Mouse (Mus musculus) cerebellum, adult 11 months (tissue): ENCODE measurements around the gene Mcm5.

Experiments
- DNase-seq: peaks from one replicate; pipeline ENCODE4 v3.0.0; 2022

Mcm5 gene

DNA sequence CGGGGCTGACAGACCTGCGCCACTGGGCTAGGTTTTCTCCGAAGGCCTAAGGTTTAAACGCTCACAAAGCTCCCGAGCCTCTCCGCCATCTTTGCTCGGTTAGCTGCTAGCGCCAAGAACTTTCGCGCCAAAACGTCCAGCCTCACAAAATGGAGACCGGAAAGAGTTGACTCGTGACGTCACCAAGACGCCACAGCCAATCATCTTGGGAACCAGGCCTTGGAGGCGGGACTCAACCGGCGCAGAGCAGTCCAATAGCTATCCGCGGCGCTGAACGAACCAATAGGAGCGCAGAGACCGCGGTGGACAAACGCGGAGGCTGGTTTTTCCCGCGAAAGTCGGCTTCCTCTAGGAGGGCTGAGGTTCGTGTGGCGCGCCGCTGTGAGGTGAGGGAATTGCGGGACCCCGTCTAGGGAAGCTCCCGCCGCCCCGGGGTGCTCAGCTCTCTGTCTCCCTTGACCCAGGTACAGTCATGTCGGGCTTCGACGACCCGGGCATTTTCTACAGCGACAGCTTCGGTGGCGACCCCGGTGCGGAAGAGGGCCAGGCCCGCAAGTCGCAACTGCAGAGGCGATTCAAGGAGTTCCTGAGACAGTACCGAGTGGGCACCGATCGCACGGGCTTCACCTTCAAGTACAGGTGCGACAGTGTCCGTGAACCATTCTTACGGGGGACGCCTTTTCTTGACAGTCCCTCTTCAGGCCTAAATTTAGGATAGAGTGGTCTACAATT is at the start of gene Mcm5:
Gene Mcm5, plus strand, starts transcription at position 334 of the 732 bp plus-strand sequence.
- peak; percentile 99 for DNase-seq

DNA sequence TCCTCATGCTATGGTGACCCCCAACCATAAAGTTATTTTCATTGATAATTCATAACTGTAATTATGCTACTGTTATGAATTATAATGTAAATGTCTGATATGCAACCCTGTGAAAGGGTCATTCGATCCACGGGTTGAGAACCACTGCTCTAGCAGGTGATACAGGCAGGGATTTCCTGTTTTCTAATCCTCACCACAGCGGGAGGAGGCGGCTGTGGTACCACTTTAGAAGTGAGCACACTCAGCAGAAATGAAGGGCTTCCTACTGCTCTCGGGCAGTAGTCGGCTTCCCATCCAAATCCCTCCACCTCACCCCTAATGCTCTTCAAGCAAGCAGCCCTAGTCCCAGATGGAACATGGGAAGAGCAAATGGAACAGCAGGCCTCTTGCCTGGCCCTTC is 49.3 kb upstream of the Mcm5 start:
- no peak for DNase-seq

DNA sequence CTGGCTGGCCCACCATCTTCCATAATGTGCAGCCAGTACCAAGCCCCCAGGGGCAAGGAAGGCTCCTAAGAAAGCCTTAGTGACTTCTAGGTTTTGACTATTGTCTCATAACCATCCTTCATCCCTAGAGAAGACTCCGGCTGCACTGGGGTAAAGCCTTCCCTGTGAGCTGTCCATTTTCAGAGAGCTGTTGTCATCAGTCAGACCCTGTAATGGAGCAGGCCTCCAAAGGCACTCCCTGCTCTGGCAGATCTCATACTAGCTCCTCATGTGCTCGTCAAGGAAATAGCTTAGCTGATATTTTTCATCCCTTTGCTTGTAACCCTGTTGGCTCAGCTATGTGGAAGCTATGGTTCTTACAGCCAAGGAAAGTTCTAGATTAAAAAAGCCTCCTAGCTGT is 48.6 kb upstream of the Mcm5 start:
- no peak for DNase-seq

DNA sequence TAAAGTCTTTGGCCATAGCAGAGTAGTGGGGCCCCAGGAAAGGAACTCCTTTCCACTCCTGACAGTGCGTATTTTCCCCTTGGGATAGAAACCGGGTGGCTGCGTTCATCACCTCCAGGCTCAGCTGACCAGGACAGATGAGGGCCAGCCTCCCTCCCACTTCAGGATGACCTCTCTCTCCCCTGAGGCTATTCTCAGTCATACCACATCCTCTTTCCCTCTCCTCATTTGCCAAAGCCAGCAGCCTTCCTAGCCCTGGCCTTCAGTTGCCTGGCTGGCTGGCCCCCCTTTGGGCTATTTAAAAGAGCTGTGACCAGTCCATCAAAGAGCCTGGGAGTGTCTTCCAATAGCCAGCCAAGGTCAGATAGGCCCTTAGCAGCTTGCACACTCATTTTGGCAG is 46.1 kb upstream of the Mcm5 start:
- no peak for DNase-seq

DNA sequence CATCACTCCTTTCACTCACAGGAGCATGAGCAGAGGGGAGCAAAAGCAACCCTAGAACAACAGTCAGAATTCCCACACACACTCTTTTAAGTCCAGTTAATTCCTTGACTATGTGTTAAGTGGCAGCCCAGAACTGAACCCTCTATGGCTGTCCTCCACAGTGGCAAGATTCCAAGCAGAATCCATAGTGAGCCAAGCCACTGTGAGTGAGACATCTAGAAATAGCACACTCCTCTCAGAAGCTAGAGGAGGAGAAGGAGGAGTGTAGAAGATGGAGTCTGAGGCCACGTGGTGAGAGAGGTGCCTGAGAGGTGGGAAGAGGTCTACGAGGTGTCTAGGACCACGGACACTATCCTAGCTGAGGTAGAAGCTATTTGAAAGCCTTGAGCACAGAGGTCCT is 44.6 kb upstream of the Mcm5 start:
- DNase-seq: no peak

DNA sequence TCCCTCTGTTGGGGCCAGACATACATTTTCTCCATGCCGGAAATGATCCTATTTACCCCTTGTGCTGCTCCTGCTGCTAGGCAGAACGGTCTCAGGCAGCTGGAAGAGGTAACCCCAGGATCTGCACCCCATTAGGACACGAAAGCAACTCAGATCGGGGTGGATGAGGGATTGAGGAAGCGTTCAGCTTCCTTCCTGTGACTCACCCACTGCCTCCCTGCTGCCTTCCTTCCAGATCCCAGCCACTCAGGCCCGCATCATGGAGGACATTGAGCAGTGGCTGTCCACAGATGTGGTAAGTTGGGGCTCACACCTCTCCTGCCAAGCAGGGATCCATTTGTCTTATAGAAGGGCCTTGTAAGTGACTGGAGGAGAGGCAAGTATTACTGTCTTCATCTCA is 42.1 kb upstream of the Mcm5 start:
- DNase-seq: no peak

DNA sequence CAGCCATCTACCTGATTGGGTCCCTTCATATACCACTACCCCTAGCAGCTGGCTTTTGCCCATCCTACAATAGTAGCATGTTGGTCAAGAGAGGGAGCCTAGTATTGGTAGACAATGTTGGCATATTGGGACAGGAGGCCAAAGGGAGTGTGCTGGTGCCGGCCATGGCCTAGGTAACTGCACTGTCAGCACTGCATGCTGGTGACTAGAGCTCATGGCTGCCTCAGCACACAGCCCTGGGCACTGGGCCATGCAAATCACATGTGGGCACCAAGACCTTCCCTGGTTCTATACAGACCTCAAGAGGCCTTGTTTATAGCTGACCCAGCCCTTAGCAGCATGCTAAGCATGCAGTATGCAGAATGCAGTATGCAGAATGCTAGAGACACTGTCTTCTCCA is 39.1 kb upstream of the Mcm5 start:
- no peak for DNase-seq

DNA sequence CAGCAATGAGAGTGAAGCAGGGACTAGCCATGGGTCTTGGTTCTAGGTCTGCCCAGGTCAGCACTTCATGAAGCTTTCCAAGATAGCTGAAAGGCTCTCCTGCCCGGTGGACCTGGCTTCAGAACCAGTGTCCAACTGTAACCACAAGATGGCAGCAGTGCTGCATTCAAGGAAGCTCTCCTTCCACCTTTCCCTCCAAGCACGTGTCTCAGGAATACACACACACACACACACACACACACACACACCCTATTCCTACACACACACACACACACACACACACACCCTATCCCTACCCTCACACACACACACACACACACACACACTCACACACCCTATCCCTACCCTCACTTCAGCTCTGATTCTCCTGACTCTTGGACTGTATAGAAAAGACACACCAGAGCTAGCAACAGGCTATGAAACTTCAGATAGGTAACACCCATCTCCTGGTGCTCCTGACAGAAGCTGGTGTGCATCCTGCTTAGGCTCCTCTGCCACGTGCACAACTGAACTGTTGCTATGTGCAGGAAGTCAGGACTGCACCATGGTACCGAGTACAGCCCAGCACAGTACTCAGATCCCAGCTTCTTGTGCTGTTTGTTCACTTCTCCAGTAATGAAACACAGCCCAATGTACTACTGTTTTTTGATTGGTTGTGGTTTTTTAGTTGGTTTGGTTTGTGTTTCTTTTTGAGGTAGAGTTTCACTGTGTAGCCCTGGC is 37.6 kb upstream of the Mcm5 start:
- peak; percentile 68 for DNase-seq

DNA sequence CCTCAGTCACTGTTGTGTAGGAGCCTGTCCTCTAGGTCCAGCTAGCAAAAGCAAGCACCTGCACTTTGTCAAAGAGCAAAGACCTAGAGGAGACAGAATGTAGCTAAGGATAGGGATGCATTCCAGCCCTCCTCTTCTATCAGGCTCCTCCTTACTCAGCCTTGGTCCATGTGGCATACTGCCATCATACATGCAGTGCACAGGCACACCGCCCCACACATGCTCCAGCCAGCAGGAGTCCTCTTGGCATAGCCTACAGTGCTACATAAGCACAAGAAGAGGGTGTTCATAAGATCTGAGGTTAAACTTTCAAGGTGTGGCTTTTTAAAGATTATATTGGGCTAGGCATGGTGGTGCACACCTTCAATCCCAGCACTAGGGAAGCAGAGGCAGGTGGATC is 34.5 kb upstream of the Mcm5 start:
- DNase-seq: no peak

DNA sequence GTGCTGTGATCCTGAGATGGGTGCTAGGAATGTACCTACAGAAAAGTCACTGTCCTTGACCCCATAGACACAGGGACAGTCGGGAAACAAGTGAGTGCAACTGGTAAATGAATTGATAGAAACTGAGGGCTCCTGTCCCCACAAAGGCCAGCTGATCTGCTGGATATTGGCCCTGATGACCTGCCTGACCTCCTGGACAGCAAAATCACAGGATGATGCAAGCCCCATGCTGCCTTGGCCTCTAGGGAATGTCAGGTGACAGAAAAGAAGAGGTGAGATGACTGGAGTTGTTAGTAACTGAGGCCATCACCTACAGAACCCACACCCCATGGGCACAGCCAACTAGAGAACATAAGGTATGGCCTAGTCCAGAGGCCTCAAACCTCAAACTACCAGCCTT is 31.2 kb upstream of the Mcm5 start:
- no peak for DNase-seq

DNA sequence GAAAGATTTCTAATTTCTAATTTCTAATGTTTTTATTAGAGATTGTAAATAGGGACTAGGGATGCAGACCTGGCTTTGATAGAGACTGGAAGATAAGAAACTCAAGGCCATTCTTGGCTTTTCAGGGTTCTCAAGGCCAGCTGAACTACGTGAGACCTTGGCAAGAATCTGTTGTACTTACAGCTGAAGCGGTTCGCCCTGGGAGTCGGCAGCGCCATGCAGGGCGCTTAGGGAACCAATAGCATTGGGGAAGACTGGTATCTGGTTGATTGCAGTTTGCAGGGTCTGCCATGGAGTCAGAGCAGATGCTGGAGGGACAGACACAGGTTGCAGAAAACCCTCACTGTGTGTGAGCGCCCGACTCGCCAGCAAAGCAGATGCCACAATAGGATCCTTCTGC is 30.5 kb upstream of the Mcm5 start:
- DNase-seq: no peak

DNA sequence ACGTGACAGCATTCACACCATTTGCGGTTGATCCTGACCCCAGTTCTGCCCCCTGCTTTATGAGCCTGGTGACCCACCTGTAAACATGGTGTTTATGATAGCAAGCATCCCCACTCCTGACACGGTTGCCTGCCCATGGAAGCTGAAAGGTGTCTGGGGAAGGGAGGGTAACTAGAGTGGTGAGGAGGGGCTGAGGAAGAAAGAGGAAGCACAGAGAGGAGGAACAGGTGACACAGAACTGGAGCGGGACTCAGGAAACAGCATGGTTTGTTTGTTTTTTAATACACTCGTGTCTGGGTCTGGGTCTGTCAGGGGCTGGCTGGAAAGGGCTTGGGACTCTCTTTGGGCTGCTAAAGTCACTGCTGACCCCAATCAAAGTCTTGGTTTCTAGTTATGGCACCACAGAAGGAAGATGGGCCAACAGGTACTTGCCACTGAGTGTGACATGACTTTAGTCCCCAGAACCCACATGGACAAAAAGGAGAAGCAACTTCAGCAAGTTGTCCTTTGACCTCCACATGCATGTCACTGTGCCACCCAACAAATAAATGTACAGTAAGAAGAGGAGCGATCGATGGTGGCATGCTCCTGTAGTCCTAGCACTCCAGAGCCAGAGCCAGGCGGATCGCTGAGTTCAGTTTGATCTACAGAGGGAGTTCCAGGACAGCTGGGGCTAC is 27.9 kb upstream of the Mcm5 start:
- no peak for DNase-seq

DNA sequence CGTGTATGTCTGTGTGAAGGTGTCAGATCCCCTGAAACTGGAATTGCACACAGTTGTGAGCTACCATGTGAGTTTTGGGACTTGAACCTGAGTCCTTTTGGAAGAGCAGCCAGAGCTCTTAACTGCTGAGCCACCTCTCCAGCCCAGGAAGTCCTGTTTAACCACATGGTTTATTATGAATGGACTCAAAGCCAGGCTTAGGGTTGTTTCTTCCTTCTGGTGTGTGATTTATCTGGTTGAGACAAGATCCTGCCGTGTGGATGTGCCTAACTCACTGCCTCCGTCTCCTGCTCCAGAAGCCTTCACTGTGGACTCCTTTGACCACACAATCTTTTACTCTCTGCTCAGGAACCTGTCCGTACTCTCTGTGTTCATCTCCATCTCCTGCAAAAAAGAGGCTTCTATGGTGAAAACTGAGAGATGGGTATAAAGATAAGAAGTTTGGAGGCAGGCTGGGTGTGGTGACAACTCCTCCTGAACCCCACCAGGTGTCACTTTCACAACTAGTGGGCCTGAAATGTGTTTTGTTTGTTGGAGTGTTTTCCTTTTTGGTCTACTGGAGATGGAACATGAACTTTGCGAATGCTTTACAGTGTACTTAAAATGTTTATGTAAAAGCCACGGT is 27.1 kb upstream of the Mcm5 start:
- DNase-seq: no peak

DNA sequence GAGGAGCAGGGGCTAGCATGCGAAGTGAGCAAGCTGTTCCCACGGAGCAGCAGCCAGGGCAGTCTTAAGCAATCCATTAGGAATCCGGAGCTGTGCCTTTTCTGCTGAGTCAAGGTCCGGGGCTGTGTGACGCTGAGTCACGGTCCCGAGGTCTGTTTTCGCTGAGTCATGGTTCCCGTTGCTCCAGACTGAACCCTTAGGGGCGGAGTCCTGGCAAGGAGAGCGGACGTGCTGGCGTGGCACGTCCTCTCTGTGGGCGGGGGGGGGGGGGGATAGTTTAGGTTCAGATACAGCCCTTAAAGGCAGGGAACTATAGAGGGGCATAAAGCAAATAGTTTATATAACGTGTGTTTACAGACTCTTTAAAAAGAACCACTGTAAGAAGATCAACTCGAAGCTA is 25.5 kb upstream of the Mcm5 start:
- DNase-seq: peak; percentile 60

DNA sequence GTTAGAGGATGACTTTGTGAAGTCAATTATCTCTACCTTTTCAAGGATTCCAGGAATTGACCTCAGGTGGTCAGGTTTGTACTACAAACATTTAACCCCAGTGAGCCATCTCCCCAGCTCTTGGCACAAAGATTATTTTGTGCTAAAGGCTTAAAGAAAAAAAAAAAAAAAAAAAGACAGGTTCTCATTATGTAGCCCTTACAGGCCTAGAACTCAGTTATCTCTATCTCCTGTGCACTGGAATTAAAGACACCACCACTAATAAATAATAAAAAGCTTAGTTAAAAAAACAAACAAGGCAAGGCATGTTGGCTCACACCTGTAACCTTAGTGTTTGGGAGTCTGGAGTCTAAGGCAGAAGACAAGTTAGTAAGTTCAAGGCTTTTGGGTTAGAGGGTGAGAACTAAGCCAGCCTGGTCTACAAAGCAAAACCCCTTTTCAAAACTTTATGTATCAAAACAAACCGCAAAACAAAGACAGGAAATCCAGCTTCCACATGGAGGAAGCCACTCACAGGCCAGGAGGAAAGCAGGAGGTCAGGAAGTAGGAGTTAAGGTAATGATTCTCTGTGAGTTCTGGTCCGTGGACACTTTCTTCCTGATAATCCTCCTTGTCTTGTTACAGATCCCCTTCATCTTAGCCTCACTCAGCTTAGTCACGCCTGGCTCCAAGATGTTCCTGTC is 24.8 kb upstream of the Mcm5 start:
- DNase-seq: no peak

DNA sequence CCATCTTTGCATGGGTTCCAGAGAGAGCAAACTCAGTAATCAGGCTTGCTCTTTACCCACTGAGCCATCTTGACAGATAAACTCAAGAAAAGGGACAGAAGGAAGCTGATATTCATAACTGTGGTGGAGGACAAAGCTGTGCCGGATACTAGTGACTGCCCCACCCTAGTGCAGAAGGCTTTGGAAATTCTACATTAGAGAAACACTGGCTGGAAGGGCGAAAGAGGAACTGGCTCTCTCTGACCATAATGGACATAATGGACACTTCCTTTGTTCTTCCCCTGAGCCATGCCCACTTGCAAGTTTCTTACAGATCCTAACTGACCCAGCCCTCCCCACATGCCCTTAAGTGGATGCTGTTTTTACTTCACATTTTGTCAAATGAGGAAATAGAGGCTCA is 23.4 kb upstream of the Mcm5 start:
- DNase-seq: no peak

DNA sequence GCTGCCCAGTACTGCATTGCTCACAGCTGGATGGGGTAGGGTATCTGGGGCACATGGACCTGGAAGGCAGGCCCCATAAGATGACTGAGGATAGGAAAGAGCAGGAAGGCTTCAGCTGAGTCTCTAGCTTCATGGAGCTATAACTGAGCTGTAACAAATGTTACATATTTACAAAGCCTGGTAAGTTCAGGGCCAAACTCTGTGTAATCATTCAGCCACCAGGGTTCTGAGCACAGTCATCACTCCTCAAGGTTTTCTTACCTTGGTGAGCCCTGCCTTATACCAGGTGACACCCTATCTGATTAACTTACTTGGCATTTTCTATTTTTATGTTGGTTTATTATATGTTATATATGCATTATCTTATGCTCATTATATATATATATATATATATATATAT is 22.2 kb upstream of the Mcm5 start:
- no peak for DNase-seq

DNA sequence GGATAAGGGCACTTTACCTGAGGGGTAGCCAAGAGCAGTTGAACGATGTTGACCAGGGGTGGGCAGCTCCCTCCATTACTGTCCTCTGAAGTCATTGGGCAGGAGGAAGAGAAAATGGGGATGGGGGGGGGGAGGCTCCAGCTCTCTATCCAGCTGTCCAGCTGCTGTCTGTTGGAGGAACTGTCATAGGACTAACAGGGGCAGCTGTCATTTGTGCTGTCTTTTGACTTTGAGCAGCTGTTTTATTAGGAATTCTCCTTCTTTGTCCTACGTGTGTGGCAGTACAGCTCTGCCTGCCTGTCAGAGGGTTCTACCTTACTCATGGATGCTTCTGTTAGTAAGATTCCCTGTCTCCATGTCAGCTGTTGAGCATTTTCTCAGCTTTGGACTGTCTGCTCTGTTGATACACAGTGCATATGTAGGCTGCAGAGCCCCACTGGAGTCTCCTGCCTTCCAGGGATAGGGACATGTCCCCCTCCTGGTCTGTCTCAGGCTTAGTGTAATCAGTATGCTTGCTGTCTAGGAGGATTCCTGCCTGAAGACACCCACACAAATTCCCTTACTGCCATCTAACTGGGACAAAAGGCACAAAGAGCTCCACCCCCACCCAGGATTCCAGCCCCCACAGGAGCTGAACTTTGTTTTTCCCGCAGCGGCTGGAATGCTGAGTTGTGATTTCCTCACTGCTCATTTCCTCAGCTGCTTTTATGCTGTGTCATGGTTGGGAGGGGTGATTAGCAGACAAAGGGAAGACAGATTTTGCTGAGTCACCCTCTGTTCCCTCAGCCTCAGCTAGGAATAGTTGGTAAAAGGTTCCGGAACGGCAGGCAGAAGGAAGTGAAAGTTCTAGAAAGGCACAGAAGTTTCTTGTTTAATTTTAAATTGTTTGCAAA is 20.1 kb upstream of the Mcm5 start:
- DNase-seq: no peak

DNA sequence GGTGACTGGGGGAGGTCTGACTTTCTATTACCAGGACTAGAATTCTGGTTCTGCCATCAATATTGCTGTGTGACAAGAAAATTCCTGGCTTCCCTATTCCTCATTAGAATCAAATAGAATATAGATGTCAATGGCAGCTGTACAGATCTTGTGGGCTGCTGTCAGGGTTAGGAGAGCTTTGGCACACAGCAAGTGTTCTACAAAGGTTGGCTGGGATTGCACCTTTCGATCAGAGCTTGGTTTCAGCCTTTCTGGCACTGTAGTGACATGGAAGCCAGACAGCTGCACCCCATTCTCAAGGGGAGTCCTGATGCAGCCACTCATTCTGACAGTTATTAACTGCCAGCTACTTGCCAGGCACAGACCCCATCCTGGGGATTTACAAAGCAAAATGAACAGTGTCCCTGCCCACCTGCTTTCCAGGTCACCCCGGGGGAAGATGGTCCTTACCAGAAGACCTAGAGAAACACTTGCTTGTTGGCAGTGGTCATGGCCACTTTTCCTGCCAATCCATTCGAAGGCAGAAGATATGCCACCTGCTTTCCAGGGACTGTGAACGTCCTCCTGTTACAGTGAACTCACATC is 18.5 kb upstream of the Mcm5 start:
- no peak for DNase-seq

DNA sequence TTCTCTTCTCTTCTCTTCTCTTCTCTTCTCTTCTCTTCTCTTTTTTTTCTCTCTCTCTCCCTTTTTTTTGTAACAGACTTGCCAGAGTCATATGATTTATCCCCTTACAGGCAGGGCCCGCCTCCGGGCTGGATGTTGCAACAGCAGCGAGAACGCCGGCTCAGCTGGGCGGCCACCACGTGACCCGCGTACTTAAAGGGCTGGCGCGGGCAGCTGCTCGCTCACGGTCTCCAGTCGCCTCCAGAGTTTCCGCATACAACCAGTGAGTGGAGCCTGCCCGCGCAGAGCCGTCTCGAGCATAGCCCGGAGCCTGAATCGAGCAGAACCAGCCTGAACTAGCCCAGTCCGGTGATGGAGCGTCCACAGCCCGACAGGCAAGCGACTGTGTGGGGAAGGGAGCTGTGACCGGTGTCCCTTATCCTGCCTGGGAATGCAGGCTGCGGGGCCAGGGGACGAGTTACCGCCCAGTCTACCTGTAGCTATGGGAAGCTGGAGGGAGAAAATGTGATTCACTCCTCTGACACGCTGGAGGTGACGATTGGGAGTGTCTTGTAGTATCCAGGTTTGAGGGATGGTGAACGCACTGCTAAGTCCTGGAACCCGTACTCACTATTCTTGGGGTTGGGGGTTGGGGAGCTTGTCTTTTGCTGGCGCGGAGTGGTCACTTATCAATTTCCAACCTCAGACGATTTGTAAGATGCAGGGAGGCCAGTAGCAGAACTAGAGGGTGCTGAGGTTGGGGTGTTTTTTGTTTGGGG is 15.8 kb upstream of the Mcm5 start, which contains the start of gene Hmox1:
Gene Hmox1, plus strand, starts transcription at position 223 of the 758 bp plus-strand sequence.
- DNase-seq: peak; percentile 35

DNA sequence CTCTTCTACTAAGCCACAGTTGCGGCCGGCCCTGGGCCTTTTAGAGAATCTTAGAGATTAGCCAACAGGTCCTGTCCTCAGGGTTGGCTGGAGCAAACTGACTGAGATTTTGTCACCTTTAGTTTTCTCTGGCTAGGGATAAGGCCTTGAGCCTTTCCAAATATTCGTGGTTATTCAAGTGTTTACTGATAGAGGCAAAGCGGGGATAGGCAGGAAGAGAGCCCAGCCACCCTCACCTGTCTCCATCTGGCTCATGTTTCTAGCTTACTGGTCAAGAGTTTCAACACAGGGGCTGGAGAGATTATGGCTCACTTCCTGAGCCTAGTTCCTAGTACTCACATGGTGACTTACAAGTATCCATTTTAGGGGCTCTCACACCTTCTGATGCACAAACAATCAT is 6.4 kb upstream of the Mcm5 start:
- DNase-seq: no peak
